Mouse (Mus musculus): ENCODE results near the gene Ppa1.
A peak's percentile ranks its signal among the peaks of the same experiment; 100 is the strongest.

The Ppa1 gene

DNA sequence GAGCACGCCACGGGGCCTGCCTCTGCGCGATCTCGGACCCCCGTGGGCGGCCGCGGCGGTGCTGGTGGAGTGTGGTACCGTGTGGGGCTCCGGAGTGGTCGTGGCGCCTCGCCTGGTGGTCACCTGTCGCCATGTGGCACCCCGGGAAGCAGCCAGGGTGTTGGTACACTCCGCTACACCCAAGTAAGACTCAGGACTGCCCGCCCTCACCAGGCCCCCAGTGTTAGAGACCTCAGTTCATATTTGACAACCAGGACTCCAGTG is 48.1 kb downstream of the Ppa1 start:
- no peak for DNase-seq

DNA sequence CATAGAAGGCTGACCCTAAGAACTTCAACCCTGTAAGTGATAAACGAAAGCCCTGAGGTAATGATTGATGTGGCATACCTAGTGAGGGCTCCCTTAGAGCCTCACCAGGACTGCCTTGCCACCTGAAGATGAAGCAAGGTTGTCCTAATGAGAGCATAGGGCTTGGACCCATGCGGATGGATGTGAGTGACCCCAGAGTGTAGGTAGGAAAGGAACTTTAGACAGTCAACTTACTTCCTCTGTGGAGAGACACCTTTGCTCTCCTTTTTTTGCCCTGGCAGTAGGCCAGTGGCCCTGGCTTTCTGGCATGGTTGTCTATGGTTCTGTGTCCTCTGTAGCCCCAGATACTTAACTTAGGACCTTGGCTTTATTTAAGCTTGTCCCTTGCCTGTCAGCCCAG is 48.7 kb downstream of the Ppa1 start:
- no peak for DNase-seq

DNA sequence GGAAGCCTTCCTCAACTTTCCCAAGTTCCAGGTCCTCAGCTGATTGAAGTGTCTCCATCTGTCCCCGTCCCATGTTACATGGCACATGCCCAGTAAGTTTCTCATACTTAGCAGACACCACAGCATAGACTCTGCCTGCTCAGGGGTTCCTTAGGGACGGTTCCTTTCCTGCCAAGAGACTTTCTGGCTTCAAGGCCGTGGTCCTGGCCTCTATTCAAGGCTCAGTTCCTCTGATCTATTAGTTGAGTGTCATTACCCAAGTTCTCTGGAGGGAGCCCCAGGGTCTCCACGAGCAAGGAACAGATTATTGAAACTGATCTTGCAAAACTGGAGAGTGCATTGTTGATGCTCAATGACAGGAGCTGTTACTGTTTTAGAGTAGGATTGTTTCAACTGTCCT is 56.3 kb downstream of the Ppa1 start:
- DNase-seq = no peak

DNA sequence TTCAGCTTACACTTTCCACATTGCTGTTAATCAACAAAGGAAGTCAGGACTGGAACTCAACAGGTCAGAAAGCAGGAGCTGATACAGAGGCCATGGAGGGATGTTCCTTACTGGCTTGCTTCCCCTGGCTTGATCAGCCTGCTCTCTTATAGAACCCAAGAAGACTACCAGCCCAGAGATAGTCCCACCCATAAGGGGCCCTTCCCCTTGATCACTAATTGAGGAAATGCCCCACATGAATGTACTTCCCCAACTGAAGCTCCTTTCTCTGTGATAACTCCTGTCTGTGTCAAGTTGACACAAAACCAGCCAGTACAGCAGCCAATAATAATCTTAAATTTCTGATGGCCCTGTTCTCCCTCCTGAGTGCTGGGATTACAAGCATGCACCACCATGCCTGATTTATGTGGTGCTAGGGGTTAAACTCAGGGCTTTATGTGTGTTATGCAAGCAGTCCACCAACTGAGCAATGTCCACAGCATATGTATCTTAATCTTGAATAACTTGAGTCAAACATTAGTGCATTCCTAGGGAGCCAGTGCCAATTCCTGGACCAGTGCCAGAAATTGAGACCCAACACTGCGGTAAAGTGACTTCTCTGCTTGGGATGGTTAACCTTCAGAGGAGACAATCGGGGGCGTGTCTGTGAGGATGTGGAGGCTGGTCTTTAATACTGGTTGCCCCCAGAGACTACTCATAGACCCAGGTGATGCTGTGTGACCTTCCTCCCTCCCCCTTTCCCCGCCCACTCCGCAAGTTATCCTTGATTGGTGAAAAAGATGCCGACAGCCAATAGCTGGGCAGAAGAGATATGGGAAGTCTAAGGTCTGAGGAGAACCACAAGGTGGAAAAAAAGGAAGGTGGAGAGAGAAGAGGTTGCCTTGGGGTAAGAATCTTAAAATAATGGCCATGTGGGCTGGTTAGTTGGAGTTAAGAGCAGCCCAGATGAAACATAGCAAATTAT is 58.3 kb downstream of the Ppa1 start:
- no peak for DNase-seq

DNA sequence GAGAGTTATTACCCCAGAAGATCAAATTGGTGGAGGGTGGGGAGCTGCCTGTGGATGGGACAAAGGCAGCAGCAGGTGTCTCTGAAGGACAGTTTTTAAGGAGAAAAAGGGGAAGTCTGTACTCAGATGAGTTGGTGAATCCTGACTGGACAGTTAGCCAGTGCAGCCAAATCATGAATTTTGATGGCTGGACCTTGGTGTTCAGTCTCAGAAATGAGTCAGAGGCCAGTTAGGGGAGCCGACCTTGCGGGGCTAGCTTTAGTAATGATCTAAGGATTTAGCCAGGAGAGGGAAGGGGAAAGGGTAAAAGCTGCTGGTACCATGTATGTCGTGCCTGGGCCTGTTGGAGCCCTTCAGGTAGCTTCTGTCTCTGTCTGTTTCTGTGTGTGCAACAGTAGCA is 65.2 kb downstream of the Ppa1 start:
- no peak for DNase-seq

DNA sequence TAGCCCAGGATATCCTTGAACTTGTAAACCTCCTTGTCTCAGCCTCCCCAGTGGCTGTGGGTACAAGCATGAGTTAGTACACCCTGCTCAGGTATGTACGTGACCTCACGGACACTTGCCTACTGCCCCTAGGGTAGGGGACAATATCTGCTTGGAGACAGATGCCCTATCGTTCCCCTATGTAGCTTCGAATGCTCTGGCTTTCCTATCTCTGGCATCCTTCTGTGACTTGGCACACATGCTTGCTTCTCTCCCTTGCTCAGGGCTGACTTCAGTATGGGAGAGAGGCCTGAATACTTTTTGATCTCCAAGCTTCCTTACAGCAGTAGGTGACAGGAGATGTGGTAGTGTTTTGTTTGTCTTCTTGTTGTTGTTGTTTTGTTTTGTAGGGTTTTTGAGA is 65.8 kb downstream of the Ppa1 start:
- DNase-seq = no peak

DNA sequence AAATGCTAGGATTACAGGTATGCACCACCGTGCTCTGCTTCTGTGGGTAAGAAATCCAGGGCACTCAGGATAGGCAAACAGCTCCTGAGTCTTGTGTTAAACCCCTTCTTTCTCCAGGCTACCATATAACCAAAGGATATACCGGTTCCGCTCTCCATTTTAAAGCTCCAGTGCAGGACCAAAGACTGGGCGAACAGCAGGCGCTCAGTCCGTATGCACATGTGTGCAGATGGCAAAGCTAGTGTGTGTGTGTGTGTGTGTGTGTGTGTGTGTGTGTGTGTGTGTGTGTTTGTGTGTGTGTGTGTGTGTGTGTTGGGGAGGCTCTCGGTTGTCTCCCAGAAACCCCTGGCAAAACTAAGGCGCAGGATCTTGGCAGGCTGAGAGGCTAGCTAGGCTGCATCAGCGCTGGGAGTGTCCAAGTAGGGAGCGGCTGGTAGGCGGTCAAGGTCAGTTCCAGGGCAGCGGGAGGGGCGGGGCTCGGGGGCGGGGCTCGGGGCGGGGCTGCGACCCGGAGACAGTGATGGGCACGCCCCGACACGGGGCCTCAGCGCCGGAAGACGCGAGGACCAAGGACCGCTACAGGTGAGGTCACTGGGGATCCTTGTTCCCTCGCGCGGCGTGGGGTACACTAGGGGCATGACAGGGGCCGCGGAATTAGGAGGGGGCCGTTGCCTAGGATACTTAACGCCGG is 66.6 kb downstream of the Ppa1 start, which contains the start of gene Aifm2:
Aifm2 (plus strand) TSS at position 493 of the 691 bp plus-strand sequence.
- DNase-seq = peak; percentile 30

DNA sequence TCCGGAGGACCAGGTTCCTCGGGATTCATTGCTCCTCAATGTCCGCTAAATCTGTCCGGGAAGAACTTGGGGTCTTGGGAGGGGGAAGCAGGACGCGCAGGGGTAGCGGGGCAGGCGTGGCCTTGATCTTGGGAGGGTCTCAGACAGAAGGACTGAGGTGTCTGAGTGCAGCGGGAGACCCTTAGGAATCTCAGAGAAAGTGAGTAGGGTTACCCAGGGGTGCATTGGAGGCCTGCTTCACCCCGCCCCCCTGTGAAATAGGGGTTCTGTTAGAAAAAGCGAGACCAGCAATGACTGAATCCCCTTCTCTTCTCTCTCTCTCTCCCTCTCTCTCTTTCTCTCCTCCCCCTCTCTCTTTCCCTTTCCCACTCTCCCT is 67.1 kb downstream of the Ppa1 start:
- no peak for DNase-seq

DNA sequence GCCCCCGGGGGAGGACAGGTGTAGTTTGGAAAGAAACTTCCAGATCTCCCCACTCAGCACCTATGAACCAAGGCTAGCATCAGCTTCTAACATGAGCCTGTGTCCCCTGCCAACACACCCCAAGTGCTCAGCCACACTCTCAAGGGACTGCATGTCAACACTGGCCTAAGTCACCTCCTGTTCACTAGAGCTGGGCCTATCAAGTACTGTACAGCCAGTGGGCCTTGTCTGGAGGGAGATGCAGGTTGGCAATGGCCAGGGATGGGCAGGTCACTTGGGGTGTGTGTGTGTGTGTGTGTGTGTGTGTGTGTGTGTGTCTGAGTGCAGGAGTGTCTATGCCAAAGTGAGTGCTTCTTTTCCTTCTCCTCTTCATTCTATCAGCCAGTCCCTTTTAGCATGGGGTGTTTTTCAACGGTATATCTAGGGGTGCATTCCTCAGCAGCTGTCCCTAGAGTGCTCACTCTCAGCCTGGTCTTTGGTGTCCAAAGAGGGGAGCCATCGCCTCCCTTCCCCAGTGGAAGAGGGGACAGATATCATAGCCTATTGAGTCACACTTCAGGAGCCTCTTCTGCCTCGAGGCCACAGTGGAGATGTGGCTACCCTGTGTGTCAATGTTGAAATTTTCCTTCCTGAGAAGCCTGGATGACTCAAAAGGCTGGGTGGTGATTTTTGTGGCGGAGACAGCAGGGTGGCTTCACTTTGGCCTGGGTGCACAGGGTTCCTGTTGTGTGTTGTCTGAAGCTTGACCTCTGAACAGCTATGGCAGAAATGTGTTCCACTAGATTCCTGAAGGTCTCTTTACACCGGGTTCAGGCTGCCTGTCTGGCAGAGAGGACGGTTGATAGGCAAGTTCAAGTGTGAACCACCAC is 67.9 kb downstream of the Ppa1 start:
- no peak for DNase-seq

DNA sequence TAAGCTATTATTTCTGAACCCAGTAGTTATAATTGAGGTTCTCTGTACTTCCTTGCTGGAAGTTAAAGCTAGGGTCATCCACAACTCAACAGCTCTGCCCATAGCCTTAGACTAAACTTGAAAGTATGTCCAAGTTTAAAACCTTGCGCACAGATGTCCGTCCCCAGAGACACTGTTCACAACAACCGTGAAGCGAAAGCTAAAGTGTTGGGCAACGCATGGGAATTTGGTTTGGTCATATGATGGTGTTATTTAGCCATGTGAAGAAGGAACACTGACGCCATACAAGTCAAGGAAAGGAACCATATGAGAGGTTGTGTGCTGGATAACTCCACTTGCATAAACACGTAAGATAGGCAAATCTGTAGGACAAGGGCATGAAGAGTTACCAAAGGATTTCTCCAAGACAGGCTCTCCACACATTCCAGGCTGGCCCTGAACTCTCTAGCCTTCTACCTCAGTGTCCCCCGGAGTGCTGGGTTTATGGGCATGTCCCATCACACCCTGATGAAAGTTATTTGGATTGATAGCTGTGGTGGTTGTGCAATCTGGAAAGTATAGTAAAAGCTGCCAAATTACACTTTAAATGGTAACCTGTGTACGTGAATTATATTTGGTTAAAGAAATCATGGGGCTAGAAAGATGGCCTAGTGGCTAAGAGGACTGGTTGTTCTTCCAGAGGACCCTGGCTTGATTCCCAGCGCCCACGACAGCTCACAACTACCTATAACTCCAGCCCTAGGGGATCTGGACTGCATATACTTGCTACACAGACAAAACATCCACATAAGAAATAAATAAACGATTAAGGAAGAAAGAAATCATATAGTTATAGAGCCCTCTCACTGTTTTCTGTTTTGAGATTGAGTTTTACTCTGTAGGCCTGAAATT is 69.3 kb downstream of the Ppa1 start:
- DNase-seq = no peak

DNA sequence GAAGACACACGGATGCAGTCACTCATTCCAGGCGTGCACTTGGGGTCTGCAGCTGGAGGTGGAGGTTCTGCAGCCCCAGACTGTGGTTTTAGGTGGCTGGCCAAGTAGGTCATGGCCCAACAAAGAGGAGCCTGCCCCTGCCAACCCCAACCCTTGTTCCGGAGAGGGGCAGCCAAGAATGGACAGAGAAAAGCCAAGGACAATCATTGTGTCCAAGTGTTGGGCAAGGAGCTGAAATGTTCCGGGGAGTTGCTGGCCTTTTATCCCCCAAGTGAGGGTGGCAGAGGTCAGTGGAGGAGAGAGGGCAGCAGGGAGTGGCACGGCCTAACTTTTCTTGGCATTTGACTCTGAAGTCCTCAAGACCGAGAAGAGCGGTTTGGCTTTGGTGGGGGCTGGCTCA is 72.0 kb downstream of the Ppa1 start:
- no peak for DNase-seq

DNA sequence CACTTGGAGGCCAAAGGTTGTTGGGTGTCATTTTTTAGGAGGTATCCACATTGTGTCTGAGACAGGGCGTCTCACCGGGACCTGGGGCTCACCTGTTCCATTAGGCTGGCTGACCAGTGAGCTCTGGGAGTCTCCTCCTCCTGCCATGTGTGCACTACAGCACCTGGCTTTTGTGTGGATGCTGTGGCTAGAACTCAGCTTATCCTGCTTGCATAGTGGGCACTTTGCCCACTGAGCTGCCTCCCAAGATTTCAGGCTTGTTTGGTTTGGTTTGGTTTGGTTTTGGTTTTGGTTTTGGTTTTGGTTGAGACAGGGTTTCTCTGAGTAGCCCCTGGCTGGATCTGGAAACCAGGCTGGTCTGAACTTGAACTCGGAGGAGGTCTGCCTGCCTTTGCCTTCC is 73.9 kb downstream of the Ppa1 start:
- DNase-seq = no peak

DNA sequence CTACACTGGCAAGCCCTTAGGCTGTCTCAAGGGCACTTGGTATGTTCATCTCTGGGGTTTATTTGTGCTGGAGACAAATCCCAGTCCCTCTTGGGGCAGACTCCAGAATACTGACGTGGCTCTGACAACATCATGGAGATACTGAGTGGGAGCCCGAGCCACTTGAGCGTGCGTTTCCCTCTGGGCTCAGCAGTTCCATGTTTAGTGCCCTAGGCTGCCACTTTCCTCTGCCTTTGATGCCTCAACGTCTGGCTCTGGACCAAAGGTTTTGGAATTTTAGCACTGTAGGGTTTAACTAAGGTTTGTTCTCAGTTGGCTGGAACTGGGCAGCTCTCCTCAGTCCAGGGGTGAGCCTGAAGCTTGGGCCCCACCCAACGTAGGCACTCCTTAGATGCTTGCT is 74.9 kb downstream of the Ppa1 start:
- DNase-seq = no peak

Data from cerebellum, adult 8-10 months (tissue).